Mouse (Mus musculus): ENCODE results near the gene Clcnka.

Gene Clcnka

DNA sequence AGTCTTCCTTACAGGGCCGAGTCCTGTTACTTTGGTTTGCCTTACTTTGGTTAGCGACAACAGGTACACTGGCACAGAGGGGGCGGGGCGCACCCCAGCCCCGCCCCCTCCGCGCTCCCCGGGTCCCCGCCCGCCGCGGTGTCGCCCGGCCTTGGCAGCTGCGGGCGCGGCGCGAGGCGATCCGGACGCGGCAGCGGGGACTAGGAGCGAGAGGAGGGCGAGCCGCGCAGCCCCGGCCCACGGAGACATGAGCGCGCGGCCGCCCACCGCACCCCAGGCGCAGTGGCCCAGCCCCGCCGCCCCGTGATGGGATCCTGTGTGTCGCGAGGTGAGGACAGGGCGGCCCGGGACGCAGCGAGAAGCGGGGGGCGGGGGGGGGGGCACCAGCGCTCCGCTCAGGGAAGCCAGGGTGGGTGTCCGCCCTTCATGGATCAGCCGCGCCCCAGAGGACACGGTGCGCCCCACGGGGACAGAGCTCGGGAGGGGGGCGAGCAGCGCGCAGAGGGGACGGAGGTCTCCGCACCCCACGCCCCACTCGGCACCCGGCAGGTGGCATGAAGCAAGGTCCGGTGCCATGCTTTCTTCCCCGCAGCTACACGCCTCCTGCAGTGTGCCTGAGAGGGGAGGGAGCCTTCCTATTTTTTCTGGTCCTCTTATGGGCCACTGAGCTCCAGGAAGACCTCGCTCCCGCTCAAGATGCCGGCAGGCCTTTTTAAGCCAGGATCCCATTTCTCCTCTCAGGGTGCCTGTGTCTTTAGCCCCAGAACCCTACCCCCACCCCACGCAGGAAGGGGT, 30.3 kb downstream of the Clcnka start, which contains the start of gene Fam131c:
Gene Fam131c, plus strand, starts transcription at position 224 of the 795 bp plus-strand sequence.
- DNase-seq, result peak; percentile 72

DNA sequence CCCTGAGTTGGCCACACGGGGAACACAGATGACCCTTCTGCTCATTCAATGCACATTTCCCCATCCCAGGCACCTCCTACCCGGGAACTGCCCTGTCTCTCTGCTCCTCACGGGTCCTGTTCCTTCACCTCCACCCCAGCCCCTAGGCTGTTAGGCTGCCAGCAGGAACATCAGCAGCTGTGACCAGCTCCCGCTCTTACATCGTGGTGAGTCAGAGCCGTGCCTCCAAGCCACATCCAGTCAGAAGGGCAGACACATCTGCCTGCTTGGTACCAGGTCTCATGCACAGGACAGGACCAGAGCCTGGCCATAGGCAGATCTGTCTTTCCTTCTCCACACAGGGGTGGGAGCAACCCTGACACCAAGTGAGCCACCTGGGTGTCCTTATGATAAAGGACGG, 32.6 kb downstream of the Clcnka start:
- no peak for DNase-seq

GRCm38 (mm10) chr4:141365126-141365525, 33.4 kb downstream of the Clcnka start:
- DNase-seq, result peak; percentile 49

DNA sequence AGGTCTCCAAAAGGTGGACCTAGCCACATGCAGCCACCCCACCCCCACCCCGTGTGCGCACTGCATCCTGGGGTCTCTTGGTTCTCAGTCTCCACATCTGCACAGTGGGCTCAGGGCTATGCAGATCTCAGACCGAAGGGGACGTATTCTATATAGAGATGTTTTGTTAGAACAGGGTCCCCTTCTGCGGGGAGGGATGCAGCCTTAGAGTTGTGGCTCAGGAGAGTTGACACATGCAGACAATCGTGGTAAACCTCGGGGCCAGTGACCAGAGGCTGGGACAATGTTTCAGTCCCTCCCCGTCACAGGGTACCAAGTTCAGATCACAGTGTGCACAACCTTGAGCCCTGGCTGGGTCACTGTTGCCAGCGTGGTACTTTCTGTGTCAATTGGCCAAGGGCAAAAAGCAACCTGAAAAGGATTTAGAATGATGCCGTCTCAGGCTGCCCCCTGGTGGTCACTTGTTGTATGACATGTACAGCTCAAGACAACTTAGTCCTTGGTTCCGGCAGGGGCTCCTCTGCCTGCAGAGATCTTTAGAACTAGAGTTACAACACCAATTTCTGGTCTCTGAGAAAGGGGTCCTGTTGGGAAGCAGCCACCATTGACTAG, 35.5 kb downstream of the Clcnka start:
- DNase-seq, result peak; percentile 90

- DNase-seq, result peak; percentile 50
These were observed 37.7 kb downstream of the Clcnka start for GRCm38 (mm10) chr4:141360846-141361245.

- DNase-seq, result no peak
These were observed 39.3 kb downstream of the Clcnka start for GRCm38 (mm10) chr4:141359222-141359621.

GRCm38 (mm10) chr4:141357811-141358210, 40.7 kb downstream of the Clcnka start:
- DNase-seq, result no peak

DNA sequence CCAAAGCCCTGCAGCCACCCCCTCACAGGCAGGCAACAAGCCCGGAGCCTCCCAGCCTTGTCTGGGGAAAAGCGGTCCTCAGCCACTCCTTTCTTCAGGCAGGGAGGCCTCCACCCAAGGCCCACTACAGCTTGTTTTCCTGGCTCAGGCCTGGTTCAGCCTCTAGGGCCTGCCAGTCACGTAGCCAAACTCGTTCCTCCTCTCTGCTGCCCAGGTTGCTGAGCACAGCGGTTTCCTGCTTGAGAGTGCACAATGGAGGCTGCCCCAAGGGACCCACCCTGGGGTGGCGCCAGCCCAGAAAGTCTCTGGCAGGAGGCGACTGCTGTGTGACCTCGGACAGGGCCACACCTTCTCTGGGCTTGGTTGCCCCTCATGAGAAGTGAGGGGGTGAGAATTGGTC, 44.7 kb downstream of the Clcnka start:
- DNase-seq, result peak; percentile 63

GRCm38 (mm10) chr4:141352986-141353385, 45.5 kb downstream of the Clcnka start:
- no peak for DNase-seq

DNA sequence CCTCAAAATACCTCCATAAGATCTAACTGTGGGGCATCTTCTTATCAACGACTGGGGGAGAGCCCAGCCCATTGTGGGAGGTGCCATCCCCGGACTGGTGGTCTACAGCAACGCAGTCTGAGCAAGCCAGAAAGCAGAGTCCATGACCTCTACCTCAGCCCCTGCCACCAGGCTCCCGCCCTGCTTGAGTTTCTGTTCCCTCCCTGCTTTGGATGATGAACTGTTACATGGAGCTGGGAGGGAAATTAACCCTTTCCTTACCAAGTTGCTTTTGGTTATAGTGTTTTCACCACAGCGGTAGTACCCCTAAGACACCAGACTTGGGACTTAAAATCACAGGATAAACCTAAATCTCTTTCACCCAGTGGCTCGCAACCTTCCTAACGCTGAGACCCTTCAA, 46.6 kb downstream of the Clcnka start:
- no peak for DNase-seq

- DNase-seq, result no peak
These were observed 48.5 kb downstream of the Clcnka start for GRCm38 (mm10) chr4:141350015-141350414.

GRCm38 (mm10) chr4:141348616-141349015, 49.9 kb downstream of the Clcnka start:
- DNase-seq, result no peak

DNA sequence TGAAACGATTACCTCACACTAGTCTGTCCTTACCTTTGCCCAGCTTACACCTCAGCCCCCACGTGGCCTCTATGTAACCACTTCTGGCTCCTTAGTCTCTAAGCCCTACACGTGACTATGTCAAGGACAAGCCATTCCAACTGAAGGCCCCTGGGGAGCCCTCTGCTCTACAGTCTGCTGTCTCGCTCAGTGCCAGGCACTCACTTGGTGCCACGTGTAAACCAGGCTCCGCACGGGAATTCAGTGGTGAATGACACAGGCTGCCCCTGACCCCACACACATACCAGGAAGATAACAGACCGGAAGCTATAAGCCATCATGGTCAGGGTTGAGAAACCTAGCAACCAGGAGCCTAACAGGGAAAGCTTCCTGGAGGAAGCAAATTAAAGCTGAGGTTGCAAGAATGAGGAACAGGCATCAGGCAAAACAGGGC, 51.1 kb downstream of the Clcnka start:
- DNase-seq, result peak; percentile 41

DNA sequence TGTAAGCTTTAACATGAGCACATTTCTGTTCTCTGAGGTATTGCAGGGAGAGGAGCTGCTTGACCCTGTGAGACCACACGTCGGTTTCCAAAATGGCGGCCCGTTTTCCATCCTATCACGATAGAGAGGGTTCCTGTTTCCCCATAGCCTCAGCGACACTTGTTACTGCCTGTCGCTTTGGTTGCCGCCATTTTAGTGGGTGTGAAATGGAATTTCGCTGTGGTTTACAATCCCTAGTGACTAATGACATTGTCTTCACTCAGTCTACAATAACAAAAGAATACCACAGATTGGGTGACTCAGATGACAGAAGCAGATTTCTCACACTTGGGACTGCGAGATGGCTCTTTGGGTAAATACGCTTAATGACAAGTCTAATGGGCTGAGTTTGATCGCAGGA, 53.3 kb downstream of the Clcnka start:
- no peak for DNase-seq

DNA sequence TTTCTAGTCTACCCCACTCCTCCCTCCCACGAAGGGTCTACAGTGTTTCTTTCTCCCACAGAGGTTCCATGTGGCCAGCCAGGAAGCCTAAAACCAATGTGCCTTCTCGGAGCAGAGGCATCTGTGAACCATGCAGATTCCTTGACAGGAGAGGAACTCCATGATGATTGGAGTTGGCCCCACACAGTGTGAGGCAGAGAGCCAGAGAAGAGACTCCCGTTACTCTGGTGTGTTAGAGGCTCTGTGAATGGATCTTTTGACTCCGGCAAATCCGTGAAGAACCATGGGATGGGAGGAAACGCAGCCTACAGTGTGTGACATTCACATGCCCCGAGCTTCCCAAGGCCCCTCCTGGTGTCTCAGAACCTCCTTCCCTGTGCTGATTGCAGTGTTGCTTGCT, 55.0 kb downstream of the Clcnka start:
- no peak for DNase-seq

DNA sequence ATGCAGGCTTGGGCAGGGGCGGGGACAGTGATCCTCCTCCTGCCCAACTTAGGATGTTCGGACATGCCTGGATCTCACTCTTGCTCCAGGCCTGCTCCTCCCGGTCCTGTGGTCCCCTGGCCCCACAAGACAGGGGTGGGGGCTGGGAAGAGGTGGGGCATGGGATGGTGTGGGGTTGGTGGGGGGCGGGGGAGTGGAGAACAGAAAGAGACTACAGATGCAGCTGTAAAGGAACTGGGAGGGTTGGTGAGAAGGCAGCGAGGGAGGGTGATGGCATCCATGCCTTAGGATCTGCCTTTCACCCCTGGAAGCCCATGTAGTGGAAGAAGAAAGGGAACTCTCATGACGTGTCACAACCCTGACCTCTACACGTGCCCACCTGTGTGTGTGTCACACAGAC, 57.0 kb downstream of the Clcnka start:
- no peak for DNase-seq

GRCm38 (mm10) chr4:141338853-141339252, 59.7 kb downstream of the Clcnka start:
- peak; percentile 42 for DNase-seq

DNA sequence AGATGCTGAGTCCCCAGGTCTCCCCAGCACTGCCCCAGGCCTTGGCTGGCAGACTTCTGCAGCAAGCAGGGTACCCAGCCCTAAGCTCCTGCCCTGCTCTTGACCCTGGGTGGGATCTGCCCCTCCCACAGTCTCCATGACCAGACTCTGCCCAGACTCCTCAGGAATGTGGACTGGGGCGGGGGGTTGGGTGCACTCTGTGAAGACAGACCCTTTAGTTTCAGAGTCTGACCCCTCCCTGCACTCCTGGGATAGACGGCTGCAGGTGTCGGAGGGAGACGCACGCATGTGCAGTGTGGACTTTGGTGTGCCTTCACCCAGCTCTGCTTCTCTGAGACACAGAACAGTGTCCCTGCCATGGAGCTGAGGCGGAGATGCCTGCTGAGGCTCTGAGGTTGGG, 60.5 kb downstream of the Clcnka start:
- peak; percentile 26 for DNase-seq

DNA sequence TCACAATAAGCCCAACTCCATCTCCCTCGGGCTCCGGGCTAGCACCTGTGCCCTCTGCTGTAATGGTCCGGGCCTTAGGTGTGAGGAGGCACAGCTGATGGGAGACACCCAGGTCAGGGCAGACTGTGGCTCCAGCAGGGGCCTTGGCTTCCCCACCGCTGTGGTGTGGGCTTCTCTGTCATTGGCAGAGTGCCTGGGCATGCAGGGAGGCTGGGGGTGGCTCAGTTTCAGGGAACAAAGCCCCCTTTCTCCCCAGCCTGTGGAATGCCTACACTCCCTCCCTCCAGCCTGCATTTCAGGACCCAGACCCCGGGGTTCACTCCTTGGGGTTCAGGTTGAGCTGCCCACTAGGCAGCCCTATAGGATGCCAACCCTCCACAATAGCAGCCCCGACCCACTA, 62.3 kb downstream of the Clcnka start:
- DNase-seq, result no peak

DNA sequence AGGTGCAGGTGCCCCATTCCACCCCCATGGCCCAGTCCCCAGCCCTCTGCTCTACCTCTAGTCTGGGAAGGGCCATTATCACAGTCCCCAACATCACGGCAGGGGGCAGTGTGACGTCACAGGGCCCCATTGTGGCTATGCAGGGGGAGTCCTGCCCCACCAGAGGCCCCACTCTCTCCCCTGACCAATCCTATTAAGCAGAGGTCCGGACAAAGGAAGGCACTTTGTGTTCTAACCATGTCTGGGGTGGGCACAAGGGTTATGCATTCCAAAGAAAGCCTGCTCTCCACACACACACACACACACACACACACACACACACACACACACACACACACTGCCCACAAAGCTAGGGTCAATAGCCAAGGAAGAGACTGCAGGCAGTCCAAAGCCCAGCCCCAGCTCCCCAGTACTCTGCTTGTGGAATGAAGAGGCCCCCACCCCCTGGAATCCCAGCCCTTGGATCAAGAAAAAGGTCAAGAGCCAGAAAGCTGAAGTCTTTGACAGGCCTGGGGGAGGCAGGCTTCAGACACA, 63.2 kb downstream of the Clcnka start:
- peak; percentile 66 for DNase-seq

- peak; percentile 54 for DNase-seq
These were observed 63.8 kb downstream of the Clcnka start for GRCm38 (mm10) chr4:141334695-141335094.

Data from kidney, postnatal 10 days (tissue).